Mouse (Mus musculus): ENCODE data around the gene S100a4.

Gene S100a4

DNA sequence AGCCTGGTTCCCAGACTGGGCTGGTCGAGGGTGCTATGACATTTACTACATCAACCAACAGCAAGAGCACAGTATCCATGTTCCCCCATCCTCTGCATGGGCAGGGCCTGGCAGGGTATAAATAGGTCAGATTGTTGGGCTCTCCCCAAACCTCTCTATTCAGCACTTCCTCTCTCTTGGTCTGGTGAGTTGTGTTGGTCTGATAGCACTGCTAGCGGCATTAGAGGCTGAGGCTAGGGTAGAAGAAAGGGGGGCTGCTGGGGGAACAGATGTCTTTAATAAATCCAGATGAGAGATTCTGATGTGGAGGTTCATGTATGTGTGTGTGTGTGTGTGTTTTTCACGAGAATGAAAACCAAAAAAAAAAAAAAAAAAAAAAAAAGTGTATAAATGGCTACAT, at the start of gene S100a4:
TSS of gene S100a4 (plus strand) at position 149 of the 400 bp plus-strand sequence.
- no peak for DNase-seq (ENCODE audit: low spot score)

GRCm38 (mm10) chr3:90555954-90556353, 47.6 kb upstream of the S100a4 start:
- DNase-seq (ENCODE audit: low spot score) = no peak

- no peak for DNase-seq (ENCODE audit: low spot score)
Observed at GRCm38 (mm10) chr3:90560008-90560628, 43.5 kb upstream of the S100a4 start, which contains the start of gene S100a3. TSS of gene S100a3 (plus strand) at chr3:90560578.

GRCm38 (mm10) chr3:90574691-90575090, 28.9 kb upstream of the S100a4 start:
- no peak for DNase-seq (ENCODE audit: low spot score)

DNA sequence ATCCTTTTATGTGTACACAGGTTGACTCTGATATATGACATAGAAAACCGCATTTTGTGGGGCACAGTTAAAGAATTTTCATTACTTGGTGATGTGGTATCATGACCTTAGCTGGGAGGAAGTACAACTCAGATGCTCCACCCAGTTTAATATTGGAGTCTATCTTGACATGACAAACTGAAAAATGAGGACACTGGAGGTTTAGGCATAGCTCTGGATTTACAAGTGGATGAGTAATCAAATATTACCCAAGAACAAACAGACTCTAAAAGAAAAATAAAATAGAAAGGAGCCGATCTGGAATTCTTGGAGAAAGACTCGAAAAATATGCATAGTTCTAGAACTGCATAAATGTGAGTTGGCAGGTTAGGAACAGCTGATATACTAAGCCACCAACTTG, 28.3 kb upstream of the S100a4 start:
- no peak for DNase-seq (ENCODE audit: low spot score)

- DNase-seq (ENCODE audit: low spot score) = no peak
Observed at GRCm38 (mm10) chr3:90576351-90577001, 27.1 kb upstream of the S100a4 start.

DNA sequence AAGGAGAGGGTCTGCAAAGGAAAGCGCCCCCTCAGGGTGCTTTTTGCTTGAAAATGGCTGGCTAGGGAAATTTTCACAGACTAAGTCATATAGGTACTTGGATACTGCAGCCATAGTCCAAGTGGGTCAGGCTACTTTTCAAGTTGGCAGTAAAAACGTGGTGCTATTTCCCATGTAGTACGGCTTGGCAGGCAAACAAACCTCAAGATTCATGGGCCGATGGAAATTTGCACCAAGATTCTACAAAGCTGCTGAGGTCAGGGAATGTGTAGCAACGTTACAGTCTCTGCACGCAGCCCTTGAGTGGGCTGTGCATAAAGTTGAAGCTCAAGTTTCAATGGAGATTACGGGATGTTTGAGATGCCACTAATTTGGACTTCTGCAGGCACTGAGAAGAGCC, 24.1 kb upstream of the S100a4 start:
- DNase-seq (ENCODE audit: low spot score) = no peak

- DNase-seq (ENCODE audit: low spot score) = no peak
Observed at GRCm38 (mm10) chr3:90581141-90581540, 22.4 kb upstream of the S100a4 start.

DNA sequence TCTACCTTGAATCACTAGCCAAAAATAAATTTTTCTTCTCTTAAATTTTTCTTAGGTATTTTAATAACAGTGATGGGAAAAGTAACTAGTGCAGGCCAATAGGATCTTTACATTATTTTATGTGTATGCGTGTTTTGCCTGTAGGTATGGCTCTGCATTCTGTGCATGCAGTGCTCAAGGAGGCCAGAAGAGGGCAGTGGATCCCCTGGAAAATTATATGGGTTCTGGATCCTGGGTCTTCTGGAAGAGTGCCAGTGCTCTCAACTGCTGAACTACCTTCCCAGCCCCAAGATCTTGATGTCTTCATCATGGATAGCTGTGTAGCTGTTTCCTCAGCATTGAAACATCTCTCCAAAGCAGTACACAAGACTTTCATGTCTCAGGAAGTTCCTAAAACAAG, 21.4 kb upstream of the S100a4 start:
- DNase-seq (ENCODE audit: low spot score) = no peak

DNA sequence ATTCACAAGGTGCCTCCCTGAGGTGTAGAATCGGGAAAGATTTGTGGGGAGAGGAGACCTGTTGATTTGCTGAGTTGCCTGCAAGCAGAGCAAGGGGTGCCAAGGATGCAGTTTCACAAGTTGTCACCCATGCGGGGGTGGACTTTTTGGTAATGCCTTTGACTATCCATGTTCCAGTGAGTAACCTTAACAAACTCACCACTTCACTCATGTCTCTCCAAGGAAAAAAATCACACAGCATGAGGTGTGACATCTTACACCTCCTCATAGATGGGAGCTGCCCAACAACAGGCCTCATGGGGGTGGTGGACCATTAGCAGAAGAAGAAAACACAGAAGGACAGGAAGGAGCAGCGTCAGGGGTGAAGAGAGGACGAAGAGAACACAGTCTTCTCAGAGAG, 21.0 kb upstream of the S100a4 start:
- no peak for DNase-seq (ENCODE audit: low spot score)

GRCm38 (mm10) chr3:90583893-90584292, 19.7 kb upstream of the S100a4 start:
- no peak for DNase-seq (ENCODE audit: low spot score)

DNA sequence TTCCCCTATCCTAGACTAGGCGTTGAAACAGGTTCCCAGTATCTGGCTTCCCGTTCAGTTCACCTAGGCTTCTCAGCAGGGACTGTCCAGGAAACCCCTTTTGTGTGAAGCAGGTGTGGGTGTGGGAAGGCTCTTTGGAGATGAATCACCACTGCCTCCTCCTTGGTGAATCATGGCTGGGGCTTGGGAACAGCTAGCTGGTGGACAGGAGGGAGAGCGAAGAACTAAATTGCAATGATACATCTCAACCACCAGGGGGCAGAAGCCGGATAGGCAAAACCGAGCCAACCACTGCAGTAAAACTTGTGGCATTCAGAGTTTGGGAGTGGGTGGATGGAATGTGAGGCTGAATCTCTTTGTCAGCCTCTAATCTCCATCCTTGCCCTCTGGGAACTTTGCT, 18.0 kb upstream of the S100a4 start:
- peak; percentile 86 for DNase-seq (ENCODE audit: low spot score)

DNA sequence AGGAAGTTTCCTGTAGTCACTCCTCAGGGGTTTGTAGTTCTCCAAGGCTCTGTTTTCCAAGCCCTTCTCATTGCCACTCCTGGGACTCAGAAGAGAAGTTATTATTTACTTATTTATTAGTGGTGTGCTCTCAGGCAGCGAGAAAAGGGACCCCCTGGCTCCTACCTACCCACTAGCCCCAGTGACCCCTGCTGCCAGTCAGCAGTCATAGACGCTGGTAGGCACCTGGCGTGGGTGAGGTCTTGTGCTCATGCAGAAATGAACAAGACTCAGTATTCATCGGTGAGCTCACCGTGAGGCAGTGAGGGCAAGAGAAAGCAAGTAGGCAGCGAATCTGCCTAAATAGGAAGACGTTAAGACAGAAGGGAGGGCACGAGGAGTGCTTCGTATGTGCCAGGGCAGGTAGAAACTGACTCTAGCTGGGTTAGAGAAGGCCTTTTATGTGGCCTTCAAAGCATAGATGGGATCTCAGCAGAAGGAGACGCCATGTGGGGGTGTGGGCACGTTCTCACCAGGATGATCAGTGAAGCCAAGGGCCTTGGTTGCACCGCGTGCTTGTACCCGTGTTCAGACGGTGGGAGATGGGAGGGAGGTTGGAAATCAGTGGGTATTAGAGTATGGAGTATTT, 17.4 kb upstream of the S100a4 start:
- DNase-seq (ENCODE audit: low spot score) = no peak

DNA sequence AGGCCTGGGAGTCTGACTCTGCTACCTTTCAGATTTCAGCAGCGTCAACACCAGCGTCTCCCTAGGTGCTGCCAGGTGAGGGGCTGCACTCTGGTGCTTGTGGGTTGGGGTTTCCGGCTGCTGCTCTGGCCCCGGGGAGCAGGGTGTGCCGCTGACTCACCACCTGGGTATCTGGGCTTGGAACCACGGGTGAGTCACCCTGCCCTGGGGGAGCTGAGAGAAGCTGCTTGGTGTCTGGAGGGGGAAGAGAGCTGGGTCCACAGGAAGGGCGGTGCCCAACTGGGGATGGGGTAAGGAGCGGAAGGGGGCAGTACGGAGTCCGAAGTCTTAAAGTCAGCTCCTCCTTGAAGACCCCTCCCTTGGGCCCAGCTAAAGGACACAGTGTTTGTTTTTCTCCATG, 16.7 kb upstream of the S100a4 start:
- no peak for DNase-seq (ENCODE audit: low spot score)

DNA sequence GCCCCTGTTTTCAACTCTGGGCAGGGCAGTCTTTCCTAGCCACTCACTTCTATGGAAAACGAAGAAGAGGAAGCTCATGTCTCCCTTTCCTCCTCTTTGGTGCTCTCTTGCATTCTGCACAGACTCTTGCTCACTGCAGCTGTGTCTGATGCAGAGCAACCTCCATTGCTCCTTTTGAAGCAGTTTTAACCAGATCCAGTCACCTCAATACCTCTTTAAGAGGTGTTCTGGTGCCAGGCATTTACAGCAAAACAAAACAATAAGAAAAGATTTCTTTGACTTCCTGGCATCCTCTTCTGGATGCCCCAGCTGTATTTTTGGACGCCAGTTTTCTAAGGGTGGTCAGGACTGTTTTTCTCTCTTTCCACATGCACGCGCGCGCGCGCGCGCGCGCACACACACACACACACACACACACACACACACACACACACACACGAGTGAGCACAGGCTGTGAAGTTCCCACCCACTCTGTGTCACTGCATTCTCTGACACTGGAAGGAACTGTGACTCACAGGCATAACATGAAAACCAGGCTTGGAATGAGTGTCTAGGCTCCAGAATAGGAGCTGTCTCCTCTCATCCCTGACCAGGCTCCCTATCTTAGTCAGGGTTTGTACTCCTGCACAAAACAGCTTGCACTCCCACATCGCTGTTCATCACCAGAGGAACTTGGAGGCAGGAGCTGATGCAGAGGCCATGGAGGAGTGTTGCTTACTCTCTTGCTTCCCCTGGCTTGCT, 16.0 kb upstream of the S100a4 start:
- DNase-seq (ENCODE audit: low spot score) = no peak

GRCm38 (mm10) chr3:90589390-90589789, 14.2 kb upstream of the S100a4 start:
- no peak for DNase-seq (ENCODE audit: low spot score)

DNA sequence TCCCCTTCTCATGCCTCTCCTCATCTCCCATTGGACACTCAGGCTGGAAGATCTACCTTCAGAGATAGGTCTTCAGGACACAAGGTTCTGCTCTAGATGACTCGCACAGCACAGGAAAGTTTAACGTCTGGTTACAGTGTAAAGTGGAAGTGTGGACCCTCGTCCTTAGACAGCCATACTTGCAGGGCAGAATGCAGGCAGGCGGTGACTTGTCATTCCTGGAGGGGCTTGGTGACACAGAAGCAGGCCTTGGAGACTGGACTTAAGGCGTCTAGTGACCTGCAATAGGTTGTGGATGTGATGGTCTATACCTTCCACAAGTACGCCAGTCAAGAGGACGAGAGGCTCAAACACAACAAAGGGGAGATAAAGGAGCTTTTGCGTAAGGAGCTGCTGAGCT, 13.6 kb upstream of the S100a4 start, which contains the start of gene S100a2:
TSS of gene S100a2 (plus strand) at position 301 of the 400 bp plus-strand sequence.
- no peak for DNase-seq (ENCODE audit: low spot score)

DNA sequence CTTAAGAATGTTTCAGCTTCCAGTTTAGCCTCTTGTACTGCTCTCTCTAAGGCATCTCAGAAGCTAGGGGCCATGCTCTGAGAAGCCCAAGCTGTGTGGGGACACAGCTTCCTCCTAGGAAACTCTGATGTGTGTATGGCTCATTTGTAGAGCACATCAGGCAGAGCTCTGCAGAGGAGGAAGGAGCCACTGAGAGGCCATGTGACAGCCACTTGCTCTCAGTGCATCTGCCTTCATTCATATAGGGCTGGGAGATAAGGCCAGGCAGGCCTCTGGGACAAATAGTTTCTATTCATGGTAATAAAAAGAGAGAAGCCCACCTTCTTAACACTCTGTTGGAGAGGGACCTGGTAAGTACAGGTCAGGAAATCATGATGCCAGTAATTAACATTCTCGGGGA, 9.1 kb upstream of the S100a4 start:
- no peak for DNase-seq (ENCODE audit: low spot score)

DNA sequence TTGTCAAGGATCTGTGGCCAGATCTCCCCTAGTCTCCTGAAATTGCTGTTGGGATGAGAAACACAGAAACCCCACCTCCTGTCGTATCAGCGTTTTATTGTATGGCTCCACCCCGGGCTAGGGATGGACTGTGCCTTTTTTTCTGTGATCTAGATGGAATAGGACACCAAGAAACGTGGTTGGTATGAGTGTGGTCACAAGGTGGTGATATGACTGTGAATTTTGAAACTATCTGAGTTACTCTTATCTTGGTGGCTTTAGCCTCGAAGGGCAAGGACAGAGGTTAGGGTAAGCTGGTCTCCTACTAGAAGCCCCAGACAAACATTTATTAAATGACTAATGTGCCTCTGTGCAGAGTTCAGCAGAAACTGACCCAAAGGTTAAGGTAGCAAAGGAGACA, 8.0 kb upstream of the S100a4 start:
- DNase-seq (ENCODE audit: low spot score) = no peak

DNA sequence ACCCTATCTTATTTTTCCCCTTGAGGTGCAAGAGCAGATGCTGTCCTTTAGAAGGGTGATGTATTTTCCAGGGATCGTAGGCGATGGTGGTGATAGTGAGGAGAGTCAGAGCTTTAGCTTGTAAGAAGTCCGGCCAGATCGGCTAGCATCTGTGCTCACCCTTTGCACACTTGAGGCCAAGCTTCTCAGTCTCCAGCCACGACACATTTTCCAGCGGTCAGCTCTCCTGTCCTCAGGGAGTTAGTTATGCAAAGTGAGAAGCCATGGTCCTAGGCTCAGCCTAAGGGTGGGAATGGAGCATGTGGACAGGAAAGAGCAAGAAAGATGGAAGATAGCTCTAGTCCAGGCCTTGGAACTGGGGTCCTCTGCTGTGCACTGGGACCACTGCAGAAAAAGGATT, 6.8 kb upstream of the S100a4 start:
- DNase-seq (ENCODE audit: low spot score) = no peak

DNA sequence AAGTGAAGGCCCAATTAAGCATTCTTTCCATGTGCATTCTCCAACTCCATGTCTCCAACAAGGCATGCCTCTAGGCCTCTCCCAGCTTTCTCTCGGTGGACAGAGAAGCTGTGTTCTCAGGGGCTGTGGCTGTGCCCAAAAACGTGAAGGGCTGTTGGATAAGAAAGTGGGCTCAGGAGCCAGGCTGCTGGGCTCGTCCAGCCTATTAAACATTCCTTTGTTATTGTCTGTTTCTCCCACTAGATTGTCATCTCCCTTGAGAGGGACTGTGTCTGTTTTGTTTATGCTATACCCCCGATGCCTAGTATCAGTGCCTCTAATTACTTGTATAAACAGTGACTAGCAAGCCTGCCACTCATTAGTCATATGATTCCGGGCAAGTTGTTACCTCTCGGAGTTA, 5.8 kb upstream of the S100a4 start:
- DNase-seq (ENCODE audit: low spot score) = no peak

DNA sequence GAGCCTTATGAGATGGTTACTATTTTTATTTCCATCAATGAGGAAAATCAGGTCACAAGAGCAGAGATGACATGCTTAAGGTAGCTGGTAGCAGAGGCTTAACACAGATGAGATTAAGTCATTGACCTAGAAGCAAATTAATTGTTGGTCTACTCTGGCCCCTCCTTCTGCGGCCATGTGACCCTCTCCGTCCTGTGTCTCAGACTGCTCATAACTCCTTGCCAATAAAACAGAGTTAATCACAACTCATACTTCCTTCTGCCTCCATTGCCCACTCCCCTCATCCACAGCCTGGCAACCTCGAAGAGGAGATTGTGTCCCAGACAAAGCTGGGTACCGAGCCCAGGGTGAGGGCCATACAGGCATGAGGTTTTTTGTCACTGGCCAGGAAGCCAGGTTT, 5.4 kb upstream of the S100a4 start:
- DNase-seq (ENCODE audit: low spot score) = no peak

DNA sequence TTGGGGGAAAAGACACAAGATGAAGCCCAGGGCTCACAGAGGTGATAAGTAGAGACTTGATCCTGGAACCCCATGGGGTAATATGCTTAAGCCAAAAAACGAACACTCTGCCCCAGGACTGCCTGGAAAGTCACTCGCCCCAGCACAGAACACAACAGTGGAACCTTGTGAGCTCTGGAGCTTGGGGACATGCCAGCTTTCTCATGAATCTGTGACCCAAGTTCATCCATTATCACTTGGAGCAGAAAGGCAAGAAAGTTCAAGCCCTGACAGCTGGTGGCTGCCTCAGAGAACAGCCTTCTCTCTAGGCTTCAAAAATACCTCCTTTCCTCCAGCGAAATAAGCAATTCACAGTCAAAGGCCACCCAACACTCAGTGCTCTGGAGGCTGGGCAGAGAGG, 4.2 kb upstream of the S100a4 start:
- no peak for DNase-seq (ENCODE audit: low spot score)

Measured in embryo, embryonic 10 days (tissue).